Mouse (Mus musculus): ENCODE results near the gene Zbtb7b.

DNA sequence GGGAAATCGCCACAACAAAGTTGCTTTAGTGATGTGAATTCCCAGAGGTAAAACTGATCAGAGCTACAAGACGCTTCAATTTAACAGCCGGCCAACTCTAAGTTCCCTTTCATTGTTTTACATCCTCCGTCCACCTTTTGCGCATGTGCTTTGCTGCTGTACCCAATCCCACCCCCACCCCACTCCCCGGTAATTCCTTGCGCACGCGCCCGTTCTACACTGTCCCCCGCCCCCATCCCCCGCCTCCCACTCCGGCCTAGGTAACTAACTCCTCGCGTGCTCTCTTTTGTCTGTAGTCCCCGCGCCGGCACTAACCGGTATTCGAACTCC lies 23.2 kb upstream of the Zbtb7b start:
- TF ChIP-seq EP300 (IDR thresholded peaks at IDR 0.05; ENCODE audit: low read depth) (no peak), CTCF (IDR thresholded peaks at IDR 0.05; ENCODE audit: low read depth) (no peak)
